Mouse (Mus musculus): ENCODE results near the gene Shisa5. TPM values are rescaled to one million over a fixed set of nuclear protein-coding genes. Genes with fewer than 3 reads are reported as not detected.

Gene Shisa5
- total RNA-seq, 2 experiments from 2014 or later, result 37.7 to 47.2 TPM

GRCm38 (mm10) chr9:109053366-109053765, 15.0 kb downstream of the Shisa5 start:
- no peak for DNase-seq (ENCODE audit: low spot score in 2 of 2)

GRCm38 (mm10) chr9:109053851-109054250, 15.5 kb downstream of the Shisa5 start:
- no peak for DNase-seq (ENCODE audit: low spot score in 2 of 2)

- DNase-seq (ENCODE audit: low spot score in 2 of 2), result peak; percentile 48 to 64
Measured at GRCm38 (mm10) chr9:109054712-109055111, 16.3 kb downstream of the Shisa5 start.

- no peak for DNase-seq (ENCODE audit: low spot score in 2 of 2)
Measured at GRCm38 (mm10) chr9:109055271-109056030, 17.1 kb downstream of the Shisa5 start.

GRCm38 (mm10) chr9:109056081-109056690, 17.8 kb downstream of the Shisa5 start:
- no peak for DNase-seq (ENCODE audit: low spot score in 2 of 2)

GRCm38 (mm10) chr9:109056916-109057315, 18.6 kb downstream of the Shisa5 start:
- DNase-seq (ENCODE audit: low spot score in 2 of 2), result no peak

GRCm38 (mm10) chr9:109057543-109057942, 19.2 kb downstream of the Shisa5 start:
- DNase-seq (ENCODE audit: low spot score in 2 of 2), result no peak

GRCm38 (mm10) chr9:109058006-109058765, 19.8 kb downstream of the Shisa5 start:
- DNase-seq (ENCODE audit: low spot score in 2 of 2), result no peak

GRCm38 (mm10) chr9:109059136-109059903, 21.0 kb downstream of the Shisa5 start, which contains the start of gene Trex1:
Gene Trex1 (minus strand): TSS chr9:109059734.
- DNase-seq (ENCODE audit: low spot score in 2 of 2), result peak; percentile 88 to 93

GRCm38 (mm10) chr9:109060184-109060897, 22.0 kb downstream of the Shisa5 start:
- peak in 1 of 2 experiments; percentile 42 for DNase-seq (ENCODE audit: low spot score in 2 of 2)

GRCm38 (mm10) chr9:109060898-109061295, 22.5 kb downstream of the Shisa5 start:
- DNase-seq (ENCODE audit: low spot score in 2 of 2), result no peak

GRCm38 (mm10) chr9:109068095-109068735, 29.9 kb downstream of the Shisa5 start:
- DNase-seq (ENCODE audit: low spot score in 2 of 2), result no peak

- peak; percentile 93 to 94 for DNase-seq (ENCODE audit: low spot score in 2 of 2)
Measured at GRCm38 (mm10) chr9:109073661-109074573, 35.6 kb downstream of the Shisa5 start, which contains the start of gene Atrip. Gene Atrip (minus strand): TSS chr9:109074124.

GRCm38 (mm10) chr9:109080516-109080915, 42.2 kb downstream of the Shisa5 start:
- DNase-seq (ENCODE audit: low spot score in 2 of 2), result no peak

GRCm38 (mm10) chr9:109081749-109082123, 43.4 kb downstream of the Shisa5 start:
- no peak for DNase-seq (ENCODE audit: low spot score in 2 of 2)

- DNase-seq (ENCODE audit: low spot score in 2 of 2), result peak; percentile 74 to 85
Measured at GRCm38 (mm10) chr9:109082124-109082800, 43.9 kb downstream of the Shisa5 start, which contains the start of the genes Ccdc51 and Tma7. Gene Ccdc51 (plus strand): TSS chr9:109082493. Gene Tma7 (minus strand): TSS chr9:109082587.

- DNase-seq (ENCODE audit: low spot score in 2 of 2), result no peak
Measured at GRCm38 (mm10) chr9:109084922-109085321, 46.6 kb downstream of the Shisa5 start.

GRCm38 (mm10) chr9:109087987-109088386, 49.6 kb downstream of the Shisa5 start:
- DNase-seq (ENCODE audit: low spot score in 2 of 2), result peak; percentile 63 to 72

All from layer of hippocampus, postnatal 10 days (tissue).